Mouse (Mus musculus) monocyte, adult 2 months (primary cell): ENCODE results near the gene Podnl1.

Experiments used
- DNase-seq, 2 experiments: peaks; one replicate each; pipeline ENCODE4 v3.0.0; 2022; ENCODE audit warnings: low spot score in 2 of 2, low read depth in 1 of 2

Podnl1 gene

GRCm38 (mm10) chr8:84127202-84127901 is 1.6 kb downstream of the Podnl1 start:
- DNase-seq = no peak

- no peak for DNase-seq
Measured at GRCm38 (mm10) chr8:84128277-84128676, 2.5 kb downstream of the Podnl1 start.

- DNase-seq = no peak
Measured at GRCm38 (mm10) chr8:84130806-84131205, 5.0 kb downstream of the Podnl1 start.

GRCm38 (mm10) chr8:84132225-84132624 is 6.4 kb downstream of the Podnl1 start:
- DNase-seq = no peak

- DNase-seq = no peak
Measured at GRCm38 (mm10) chr8:84137848-84138247, 12.1 kb downstream of the Podnl1 start.

GRCm38 (mm10) chr8:84140838-84141237 is 15.0 kb downstream of the Podnl1 start:
- no peak for DNase-seq

GRCm38 (mm10) chr8:84144636-84145245 is 19.0 kb downstream of the Podnl1 start:
- DNase-seq = no peak

- no peak for DNase-seq
Measured at GRCm38 (mm10) chr8:84147324-84147766, 21.6 kb downstream of the Podnl1 start.

GRCm38 (mm10) chr8:84147769-84148530 is 22.2 kb downstream of the Podnl1 start, which contains the start of the genes Cc2d1a and 4930432K21Rik:
Cc2d1a (minus strand) TSS chr8:84147936.
4930432K21Rik (plus strand) TSS chr8:84148025.
- peak; percentile 64 to 73 for DNase-seq

- no peak for DNase-seq
Measured at GRCm38 (mm10) chr8:84148531-84148850, 22.7 kb downstream of the Podnl1 start.

- no peak for DNase-seq
Measured at GRCm38 (mm10) chr8:84149181-84149580, 23.4 kb downstream of the Podnl1 start.

- no peak for DNase-seq
Measured at GRCm38 (mm10) chr8:84157620-84158019, 31.8 kb downstream of the Podnl1 start.

- no peak for DNase-seq
Measured at GRCm38 (mm10) chr8:84167696-84168095, 41.9 kb downstream of the Podnl1 start.

GRCm38 (mm10) chr8:84170096-84170495 is 44.3 kb downstream of the Podnl1 start:
- DNase-seq = no peak

GRCm38 (mm10) chr8:84173861-84174260 is 48.1 kb downstream of the Podnl1 start:
- DNase-seq = no peak

- DNase-seq = no peak
Measured at GRCm38 (mm10) chr8:84176560-84176959, 50.8 kb downstream of the Podnl1 start.

GRCm38 (mm10) chr8:84177405-84177804 is 51.6 kb downstream of the Podnl1 start:
- DNase-seq = no peak

GRCm38 (mm10) chr8:84178592-84178991 is 52.8 kb downstream of the Podnl1 start:
- no peak for DNase-seq

GRCm38 (mm10) chr8:84179946-84180345 is 54.2 kb downstream of the Podnl1 start:
- DNase-seq = no peak

GRCm38 (mm10) chr8:84180530-84181190 is 54.9 kb downstream of the Podnl1 start:
- no peak for DNase-seq
